14 mouse cellular contexts compared by ENCODE assay signal in the genomic region with DNA sequence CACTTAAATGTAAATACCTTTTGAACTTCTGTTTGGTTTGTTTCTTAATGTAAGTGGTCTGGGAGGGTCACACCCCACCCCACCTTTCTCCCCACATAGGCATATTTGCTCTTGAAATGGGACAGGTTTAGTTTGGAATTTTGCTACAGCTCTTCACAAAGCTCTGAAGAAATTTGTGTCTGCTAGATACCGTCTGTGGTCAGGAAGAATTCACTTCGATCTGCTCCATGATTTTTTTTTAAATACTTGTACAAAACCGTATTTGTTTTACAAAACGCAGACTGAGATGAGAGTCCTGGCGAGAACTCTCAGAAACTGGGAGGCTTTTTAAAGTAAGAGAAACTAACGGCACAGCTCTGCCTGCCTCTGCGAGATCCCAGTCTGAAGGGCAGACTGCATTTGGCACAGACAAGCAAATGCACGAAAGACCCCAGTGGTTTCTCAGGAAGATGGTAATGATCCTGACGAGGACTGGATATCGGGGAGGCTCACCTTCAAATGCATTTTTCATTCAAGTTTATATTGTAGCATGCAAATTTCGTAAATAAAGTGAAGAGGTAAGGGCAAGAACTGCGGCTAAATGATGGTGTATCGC.
DNase-seq lines count a peak whose midpoint lies in the region; ATAC-seq lines count a peak whose summit lies in the region.
"Had no signal": no experiment of that assay in that cellular context is flagged by ENCODE, and none has a peak within 500 bp of the region (broad histone marks: within the 10 kb centered on the region; RNA-seq: fewer than 3 reads in every experiment).

No protein-coding gene starts in this region.

- no peaks in the 10 kb centered on the region for H3K36me3 ChIP-seq in neural tube, embryonic 11.5 days (ENCODE audit: control insufficient read depth, insufficient read depth, low read length)
- no peaks in the 10 kb centered on the region for H3K36me3 ChIP-seq in forebrain, embryonic 16.5 days (ENCODE audit: control insufficient read depth, insufficient read depth)
- H3K36me3 ChIP-seq in midbrain, embryonic 12.5 days: no peaks in the 10 kb centered on the region
- H3K36me3 ChIP-seq in limb, embryonic 10.5 days: no peaks in the 10 kb centered on the region
- H3K36me3 ChIP-seq: G1E; limb, embryonic 13.5 days had no signal

- WGBS in neural tube, embryonic 11.5 days: 56% methylated on average over 13 of the region's 13 CpGs
- 24% methylated on average over 13 of the region's 13 CpGs for WGBS in forebrain, embryonic 16.5 days
- WGBS in midbrain, embryonic 12.5 days: 25% methylated on average over 13 of the region's 13 CpGs
- WGBS in limb, embryonic 10.5 days: 76% methylated on average over 13 of the region's 13 CpGs

- DNase-seq in neural tube, embryonic 11.5 days (ENCODE audit: low spot score): no peak
- DNase-seq in neural tube, embryonic 10.5 days (ENCODE audit: extremely low spot score, low spot score): no peak
- no peak for DNase-seq in gastrocnemius, postnatal 14 days
- no peak for DNase-seq in adrenal gland, postnatal 10 days
- no peak for DNase-seq in frontal cortex, postnatal 14 days (ENCODE audit: low spot score in 2 of 2)
- DNase-seq in limb, embryonic 10.5 days (ENCODE audit: low spot score): no peak
- DNase-seq: B cell, adult 2 months; lung, embryonic 14.5 days; thymus, postnatal 14 days had no signal

- ATAC-seq in neural tube, embryonic 11.5 days (ENCODE audit: insufficient read depth, low FRiP score, low TSS enrichment): no peak
- ATAC-seq in forebrain, embryonic 16.5 days: no peak
- no peak for ATAC-seq in midbrain, embryonic 12.5 days (ENCODE audit: low FRiP score, low read depth)
- ATAC-seq: intestine, embryonic 16.5 days had no signal

- peak overlapping the region; percentile 35 for H3K27ac ChIP-seq in neural tube, embryonic 11.5 days (ENCODE audit: low read depth, low read length)
- H3K27ac ChIP-seq in forebrain, embryonic 16.5 days (ENCODE audit: low read length): peak overlapping the region; percentile 14; the same call in 1 of the 2 replicates
- H3K27ac ChIP-seq in midbrain, embryonic 12.5 days (replicated peaks): peak overlapping the region; percentile 68
- no peak overlapping the region for H3K27ac ChIP-seq in limb, embryonic 10.5 days
- H3K27ac ChIP-seq: limb, embryonic 13.5 days had no signal

- H3K4me2 ChIP-seq in neural tube, embryonic 11.5 days (ENCODE audit: low read depth): no peak overlapping the region
- H3K4me2 ChIP-seq in forebrain, embryonic 16.5 days (ENCODE audit: low read length): peak overlapping the region; percentile 30; the same call in 1 of the 2 replicates
- peak overlapping the region; percentile 40 for H3K4me2 ChIP-seq in midbrain, embryonic 12.5 days (replicated peaks)
- H3K4me2 ChIP-seq: limb, embryonic 13.5 days; lung, embryonic 14.5 days had no signal

- no peaks in the 10 kb centered on the region for H3K9me3 ChIP-seq in neural tube, embryonic 11.5 days (ENCODE audit: control insufficient read depth, low read length)
- no peaks in the 10 kb centered on the region for H3K9me3 ChIP-seq in forebrain, embryonic 16.5 days (ENCODE audit: control insufficient read depth, low read length)
- no peaks in the 10 kb centered on the region for H3K9me3 ChIP-seq in midbrain, embryonic 12.5 days
- no peaks in the 10 kb centered on the region for H3K9me3 ChIP-seq in limb, embryonic 10.5 days (replicated peaks)
- H3K9me3 ChIP-seq: limb, embryonic 13.5 days had no signal

- H3K9ac ChIP-seq in neural tube, embryonic 11.5 days (ENCODE audit: low read length): no peak overlapping the region
- no peak overlapping the region for H3K9ac ChIP-seq in forebrain, embryonic 16.5 days (replicated peaks; ENCODE audit: low read depth, low read length)
- peak overlapping the region; percentile 46 for H3K9ac ChIP-seq in midbrain, embryonic 12.5 days (replicated peaks)
- H3K9ac ChIP-seq: limb, embryonic 13.5 days; lung, embryonic 14.5 days had no signal

- intact Hi-C loops in gastrocnemius, postnatal 14 days (cut with DNase I; ENCODE audit: low total_unique reads): no loop called here

- H3K27me3 ChIP-seq in neural tube, embryonic 11.5 days (ENCODE audit: control insufficient read depth, insufficient read depth, low read length): 0 out of 2 replicates have a peak, but pooled peaks cover 2% of the 10 kb centered on the region
- H3K27me3 ChIP-seq in forebrain, embryonic 16.5 days (replicated peaks; ENCODE audit: control insufficient read depth, insufficient read depth, low read length): peaks cover 14% of the 10 kb centered on the region
- peaks cover 23% of the 10 kb centered on the region for H3K27me3 ChIP-seq in midbrain, embryonic 12.5 days
- H3K27me3 ChIP-seq in limb, embryonic 10.5 days (ENCODE audit: low read depth, poor library complexity, severe bottlenecking): no peaks in the 10 kb centered on the region
- H3K27me3 ChIP-seq: limb, embryonic 13.5 days had no signal

- no peak overlapping the region for H3K4me3 ChIP-seq in neural tube, embryonic 11.5 days (ENCODE audit: low read depth, low read length)
- no peak overlapping the region for H3K4me3 ChIP-seq in forebrain, embryonic 16.5 days (replicated peaks; ENCODE audit: low read length)
- H3K4me3 ChIP-seq in midbrain, embryonic 12.5 days: no peak overlapping the region
- H3K4me3 ChIP-seq in limb, embryonic 10.5 days: no peak overlapping the region
- H3K4me3 ChIP-seq: limb, embryonic 13.5 days had no signal

- no peaks in the 10 kb centered on the region; the same call in 1 of the 2 replicates for H3K4me1 ChIP-seq in neural tube, embryonic 11.5 days (ENCODE audit: control insufficient read depth, insufficient read depth, low read length)
- H3K4me1 ChIP-seq in forebrain, embryonic 16.5 days (replicated peaks; ENCODE audit: control insufficient read depth, insufficient read depth, low read length): 0 out of 2 replicates have a peak, but pooled peaks cover 3% of the 10 kb centered on the region
- peaks cover 19% of the 10 kb centered on the region for H3K4me1 ChIP-seq in midbrain, embryonic 12.5 days
- peaks cover 9% of the 10 kb centered on the region for H3K4me1 ChIP-seq in limb, embryonic 10.5 days
- H3K4me1 ChIP-seq: limb, embryonic 13.5 days had no signal
